Mouse (Mus musculus) limb, embryonic 10.5 days (tissue): Measurements from ENCODE around the gene Cnn2. TPM values are rescaled to one million over a fixed set of nuclear protein-coding genes. Genes with fewer than 3 reads are reported as not detected.
"Not testable (repeated sequence)": the region's sequence is repeated elsewhere in the genome, so short reads cannot be mapped to it uniquely, and the experiment has no call there.

ENCODE experiments used
- DNase-seq: peaks from one replicate; pipeline ENCODE4 v3.0.0-alpha.2; 2017; ENCODE audit warnings: low spot score
- H3K27ac ChIP-seq: fragments of 300-500 bp; sonication (generic); 2 replicates; pipeline ENCODE4 v1.5.1; 2016; ENCODE audit warnings: mild to moderate bottlenecking
- H3K27me3 ChIP-seq: fragments of 300-500 bp; sonication (generic); 2 replicates; pipeline ENCODE4 v1.6.1; 2016; ENCODE audit warnings: low read depth, mild to moderate bottlenecking; ENCODE audit not compliant: poor library complexity, severe bottlenecking
- H3K36me3 ChIP-seq: fragments of 300-500 bp; sonication (generic); 2 replicates; pipeline ENCODE4 v1.6.1; 2016; ENCODE audit warnings: mild to moderate bottlenecking, moderate library complexity
- H3K4me1 ChIP-seq: fragments of 300-500 bp; sonication (generic); 2 replicates; pipeline ENCODE4 v1.6.1; 2016
- H3K4me3 ChIP-seq: fragments of 300-500 bp; sonication (generic); 2 replicates; pipeline ENCODE4 v1.5.1; 2016; ENCODE audit warnings: mild to moderate bottlenecking, moderate library complexity
- H3K9me3 ChIP-seq: fragments of 300-500 bp; sonication (generic); replicated peaks from 2 replicates; pipeline ENCODE4 v1.6.1; 2016; ENCODE audit warnings: mild to moderate bottlenecking
- WGBS: fragments of 180-500 bp; shearing (Covaris S2); methylation state at CpG from one replicate; pipeline ENCODE4 v1.1.7; 2016; 5-methylcytosine and 5-hydroxymethylcytosine counted together
- polyA plus RNA-seq: library from polyadenylated mRNA; unstranded; fragments of >200 nt; fragmentation: Nextera tagmentation; extraction: Ambion mirVana; gene quantifications from 2 replicates; pipeline ENCODE4 v1.2.1, GENCODE M21; 2016

Gene Cnn2
- polyA plus RNA-seq, 1 experiment from 2014 or later = 301 TPM

GRCm38 (mm10) chr10:80044087-80044486 lies 55.7 kb downstream of the Cnn2 start:
- H3K36me3 ChIP-seq = no peaks in the 10 kb centered on the region
- 0 out of 2 replicates have a peak overlapping the region, but pooled peaks have one; percentile 28 for H3K27ac ChIP-seq
- peaks cover 9% of the 10 kb centered on the region for H3K27me3 ChIP-seq
- H3K4me1 ChIP-seq = peaks cover 37% of the 10 kb centered on the region
- H3K9me3 ChIP-seq = no peaks in the 10 kb centered on the region
- DNase-seq = no peak
- 49% methylated on average over 4 of the region's 4 CpGs for WGBS
- no peak overlapping the region for H3K4me3 ChIP-seq

- 88% methylated on average over 4 of the region's 4 CpGs for WGBS
- not testable (repeated sequence) for H3K27ac ChIP-seq, DNase-seq, H3K9me3 ChIP-seq, H3K36me3 ChIP-seq, H3K4me3 ChIP-seq
- H3K4me1 ChIP-seq = peaks cover 30% of the 10 kb centered on the region
- H3K27me3 ChIP-seq = peaks cover 17% of the 10 kb centered on the region
These were observed 57.0 kb downstream of the Cnn2 start for GRCm38 (mm10) chr10:80045364-80045763.

Other genes starting within 250 kb of the Cnn2 start
- 58.6 and 61.2 TPM in 2 replicates for gene Polrmt, start 242.0 kb upstream of the Cnn2 start, polyA plus RNA-seq
- gene Fgf22, start 233.5 kb upstream of the Cnn2 start, polyA plus RNA-seq = 0.28 and 0.65 TPM in 2 replicates
- gene Rnf126, start 221.6 kb upstream of the Cnn2 start, polyA plus RNA-seq = 141 and 151 TPM in 2 replicates
- 1.8 and 2.3 TPM in 2 replicates for gene Fstl3, start 211.3 kb upstream of the Cnn2 start, polyA plus RNA-seq
- gene Prss57, start 197.6 kb upstream of the Cnn2 start, polyA plus RNA-seq = 0.19 TPM in 1 of 2 replicates, not detected in the other
- 121 and 126 TPM in 2 replicates for gene Palm, start 195.0 kb upstream of the Cnn2 start, polyA plus RNA-seq
- 0.60 TPM in 1 of 2 replicates, not detected in the other for gene Misp, start 167.6 kb upstream of the Cnn2 start, polyA plus RNA-seq
- gene Ptbp1, start 134.2 kb upstream of the Cnn2 start, polyA plus RNA-seq = 485 and 494 TPM in 2 replicates
- 9.1 and 15.3 TPM in 2 replicates for gene Prtn3, start 114.1 kb upstream of the Cnn2 start, polyA plus RNA-seq
- 108 and 140 TPM in 2 replicates for gene Plppr3, start 114.0 kb upstream of the Cnn2 start, polyA plus RNA-seq
- gene Elane, start 102.3 kb upstream of the Cnn2 start, polyA plus RNA-seq = not detected in 2 replicates
- not detected in 2 replicates for gene Cfd, start 97.7 kb upstream of the Cnn2 start, polyA plus RNA-seq
- gene Med16, start 79.7 kb upstream of the Cnn2 start, polyA plus RNA-seq = 63.6 and 67.1 TPM in 2 replicates
- not detected in 2 replicates for gene Gm26602, start 77.7 kb upstream of the Cnn2 start, polyA plus RNA-seq
- gene Kiss1r, start 71.6 kb upstream of the Cnn2 start, polyA plus RNA-seq = 0.31 and 0.49 TPM in 2 replicates
- 116 and 143 TPM in 2 replicates for gene R3hdm4, start 67.4 kb upstream of the Cnn2 start, polyA plus RNA-seq
- gene Arid3a, start 61.5 kb upstream of the Cnn2 start, polyA plus RNA-seq = 18.2 and 29.4 TPM in 2 replicates
- gene Wdr18, start 28.4 kb upstream of the Cnn2 start, polyA plus RNA-seq = 174 and 201 TPM in 2 replicates
- 0.28 and 0.40 TPM in 2 replicates for gene Grin3b, start 17.9 kb upstream of the Cnn2 start, polyA plus RNA-seq
- gene Tmem259, start 4.3 kb upstream of the Cnn2 start, polyA plus RNA-seq = 14.9 and 16.4 TPM in 2 replicates
- 2.0 and 2.3 TPM in 2 replicates for gene Abca7, start 7.9 kb downstream of the Cnn2 start, polyA plus RNA-seq
- 14.9 and 15.5 TPM in 2 replicates for gene Arhgap45, start 28.1 kb downstream of the Cnn2 start, polyA plus RNA-seq
- gene Polr2e, start 51.2 kb downstream of the Cnn2 start, polyA plus RNA-seq = 319 and 357 TPM in 2 replicates
- gene Gpx4, start 58.6 kb downstream of the Cnn2 start, polyA plus RNA-seq = 589 and 631 TPM in 2 replicates
- 17.1 and 18.4 TPM in 2 replicates for gene Sbno2, start 117.0 kb downstream of the Cnn2 start, polyA plus RNA-seq
- gene Stk11, start 127.2 kb downstream of the Cnn2 start, polyA plus RNA-seq = 16.1 and 17.0 TPM in 2 replicates
- 487 and 503 TPM in 2 replicates for gene Atp5d, start 150.0 kb downstream of the Cnn2 start, polyA plus RNA-seq
- 3.3 and 4.7 TPM in 2 replicates for gene Cbarp, start 152.3 kb downstream of the Cnn2 start, polyA plus RNA-seq
- 26.2 and 27.1 TPM in 2 replicates for gene Midn, start 159.7 kb downstream of the Cnn2 start, polyA plus RNA-seq
- gene Cirbp, start 177.4 kb downstream of the Cnn2 start, polyA plus RNA-seq = 90.7 and 129 TPM in 2 replicates
- gene 1600002K03Rik, start 184.4 kb downstream of the Cnn2 start, polyA plus RNA-seq = 8.7 and 13.1 TPM in 2 replicates
- gene Efna2, start 190.9 kb downstream of the Cnn2 start, polyA plus RNA-seq = 63.1 and 66.8 TPM in 2 replicates
- 122 and 128 TPM in 2 replicates for gene Mum1, start 237.8 kb downstream of the Cnn2 start, polyA plus RNA-seq